Mouse (Mus musculus) forebrain, postnatal 0 days (tissue): ENCODE measurements around the gene Zmat5. TPM values are rescaled to one million over a fixed set of nuclear protein-coding genes. Genes with fewer than 3 reads are reported as not detected.
"Not testable (repeated sequence)": the region's sequence is repeated elsewhere in the genome, so short reads cannot be mapped to it uniquely, and the experiment has no call there.

ENCODE experiments used
- ATAC-seq: fragments of 200-750 bp; cut with Nextera tagmentation; 2 replicates; pipeline ENCODE4 v1.8.0; 2017; ENCODE audit warnings: mild to moderate bottlenecking, moderate library complexity
- DNase-seq: peaks from one replicate; pipeline ENCODE4 v3.0.0-alpha.2; 2015
- H3K27ac ChIP-seq: fragments of 300-500 bp; sonication (generic); 2 replicates; pipeline ENCODE4 v1.5.1; 2014; ENCODE audit warnings: low read depth, mild to moderate bottlenecking, antibody characterized with exemption, low read length, moderate library complexity, mixed read lengths
- H3K27me3 ChIP-seq: fragments of 300-500 bp; sonication (generic); 2 replicates; pipeline ENCODE4 v1.6.1; 2014; ENCODE audit warnings: mild to moderate bottlenecking, low read length, mixed read lengths; ENCODE audit not compliant: insufficient read depth
- H3K36me3 ChIP-seq: fragments of 300-500 bp; sonication (generic); 2 replicates; pipeline ENCODE4 v1.6.1; 2014; ENCODE audit warnings: mild to moderate bottlenecking, moderate library complexity; ENCODE audit not compliant: insufficient read depth
- H3K4me1 ChIP-seq: fragments of 300-500 bp; sonication (generic); 2 replicates; pipeline ENCODE4 v1.6.1; 2014; ENCODE audit warnings: antibody characterized with exemption; ENCODE audit not compliant: insufficient read depth
- H3K4me2 ChIP-seq: fragments of 300-500 bp; sonication (generic); 2 replicates; pipeline ENCODE4 v1.6.1; 2014; ENCODE audit warnings: low read depth, mild to moderate bottlenecking, moderate library complexity
- H3K4me3 ChIP-seq: fragments of 300-500 bp; sonication (generic); 2 replicates; pipeline ENCODE4 v1.5.1; 2014; ENCODE audit warnings: low read depth, low read length, mixed read lengths
- H3K9ac ChIP-seq: fragments of 300-500 bp; sonication (generic); 2 replicates; pipeline ENCODE4 v1.6.1; 2014; ENCODE audit warnings: mild to moderate bottlenecking
- H3K9me3 ChIP-seq: fragments of 300-500 bp; sonication (generic); 2 replicates; pipeline ENCODE4 v1.6.1; 2016; ENCODE audit warnings: low read length
- CTCF ChIP-seq: sonication (generic); IDR thresholded peaks from 2 replicates; pipeline ENCODE4 v1.5.1; 2016; ENCODE audit warnings: antibody characterized with exemption, control low read depth, low read depth
- WGBS: fragments of 180-500 bp; shearing (Covaris S2); extraction: QIAGEN DNeasy Blood & Tissue Kit; methylation state at CpG from one replicate; pipeline ENCODE4 v1.1.7; 2014; 5-methylcytosine and 5-hydroxymethylcytosine counted together
- polyA plus RNA-seq: library from polyadenylated mRNA; unstranded; fragments of >200 nt; fragmentation: Nextera tagmentation; extraction: Ambion mirVana; gene quantifications from 2 replicates; pipeline ENCODE4 v1.2.1, GENCODE M21; 2015
- total RNA-seq: library from RNA; depleted of rRNA; stranded (reverse); fragments of >200 nt; gene quantifications from 2 replicates; pipeline ENCODE4 v1.2.3, GENCODE M21; 2014

Zmat5 gene
- total and polyA plus RNA-seq, 2 experiments from 2014 or later: 20.6 to 62.6 TPM

DNA sequence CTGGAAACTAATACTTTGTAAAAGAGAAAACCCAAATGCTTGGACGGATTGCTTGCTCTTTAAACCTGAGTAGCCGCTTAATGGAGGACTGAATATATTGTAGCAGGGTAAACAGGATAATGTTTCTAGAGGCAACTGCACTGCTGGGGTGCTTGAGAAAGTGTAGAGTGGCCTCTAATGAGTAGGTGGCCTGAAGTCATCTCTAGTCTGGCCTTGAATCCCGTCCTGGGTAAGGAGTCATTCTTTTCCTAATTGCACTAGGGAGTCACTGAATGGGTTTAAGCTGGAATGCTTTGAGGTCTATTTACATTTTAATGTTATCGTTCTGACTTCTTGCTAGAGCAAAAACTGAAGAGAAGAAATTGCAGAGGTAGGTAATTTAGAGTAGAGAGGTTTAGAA is 700 bp downstream of the Zmat5 start:
- Histone ChIP-seq H3K36me3 (peaks cover 12% of the 10 kb centered on the region), H3K27me3 (no peaks in the 10 kb centered on the region), H3K9ac (peak overlapping the region; percentile 52), H3K27ac (no peak overlapping the region), H3K4me2 (peak overlapping the region; percentile 85), H3K4me1 (peaks cover 8% of the 10 kb centered on the region), H3K9me3 (no peaks in the 10 kb centered on the region), H3K4me3 (peak overlapping the region; percentile 79)
- TF ChIP-seq CTCF: no peak
- DNase-seq (no peak), ATAC-seq (no peak)
- 8% methylated on average over 4 of the region's 4 CpGs for WGBS

DNA sequence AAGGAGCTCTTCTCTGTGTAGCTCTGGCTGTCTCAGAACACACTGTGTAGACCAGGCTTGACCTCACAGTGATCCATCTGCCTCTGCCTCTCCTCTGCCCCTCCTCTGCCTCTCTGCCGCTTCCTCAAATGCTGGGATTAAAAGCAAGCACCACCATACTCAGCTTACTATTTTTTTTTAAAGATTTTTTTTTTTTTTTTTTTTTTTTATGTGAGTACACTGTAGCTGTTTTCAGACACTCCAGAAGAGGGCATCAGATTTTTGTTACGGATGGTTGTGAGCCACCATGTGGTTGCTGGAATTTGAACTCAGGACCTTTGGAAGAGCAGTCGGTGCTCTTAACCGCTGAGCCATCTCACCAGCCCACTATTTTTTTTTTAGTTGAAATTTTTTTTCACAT is 5.7 kb downstream of the Zmat5 start:
- H3K27ac ChIP-seq, H3K4me2 ChIP-seq, H3K36me3 ChIP-seq, H3K4me3 ChIP-seq, H3K9ac ChIP-seq, H3K9me3 ChIP-seq, H3K27me3 ChIP-seq, DNase-seq, H3K4me1 ChIP-seq, ATAC-seq: not testable (repeated sequence)
- WGBS: 91% methylated on average over 4 of the region's 4 CpGs

DNA sequence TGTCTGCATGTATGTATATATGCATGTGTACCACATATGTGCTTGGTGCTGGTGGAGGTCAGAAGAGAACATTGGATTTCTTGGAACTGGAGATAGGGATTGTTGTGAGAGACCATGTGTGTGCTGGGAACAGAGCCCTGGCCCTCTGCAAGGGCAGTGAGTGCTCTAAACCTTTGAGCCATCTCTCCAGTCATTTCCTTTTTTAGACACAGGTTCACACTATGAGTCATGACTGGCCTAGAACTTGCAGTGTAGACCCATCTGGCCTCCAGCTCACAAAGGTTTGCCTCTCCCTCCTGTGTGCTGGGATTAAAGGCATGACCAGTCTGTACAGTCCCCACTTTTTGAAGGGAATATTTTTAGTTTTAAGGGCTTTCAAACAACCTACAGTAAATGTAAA is 8.3 kb downstream of the Zmat5 start:
- no peak for ATAC-seq
- Histone ChIP-seq H3K4me1 (no peaks in the 10 kb centered on the region), H3K27ac (no peak overlapping the region), H3K4me2 (no peak overlapping the region), H3K4me3 (no peak overlapping the region), H3K27me3 (no peaks in the 10 kb centered on the region), H3K9ac (no peak overlapping the region), H3K36me3 (no peaks in the 10 kb centered on the region), H3K9me3 (no peaks in the 10 kb centered on the region)
- DNase-seq: no peak
- TF ChIP-seq CTCF: no peak

DNA sequence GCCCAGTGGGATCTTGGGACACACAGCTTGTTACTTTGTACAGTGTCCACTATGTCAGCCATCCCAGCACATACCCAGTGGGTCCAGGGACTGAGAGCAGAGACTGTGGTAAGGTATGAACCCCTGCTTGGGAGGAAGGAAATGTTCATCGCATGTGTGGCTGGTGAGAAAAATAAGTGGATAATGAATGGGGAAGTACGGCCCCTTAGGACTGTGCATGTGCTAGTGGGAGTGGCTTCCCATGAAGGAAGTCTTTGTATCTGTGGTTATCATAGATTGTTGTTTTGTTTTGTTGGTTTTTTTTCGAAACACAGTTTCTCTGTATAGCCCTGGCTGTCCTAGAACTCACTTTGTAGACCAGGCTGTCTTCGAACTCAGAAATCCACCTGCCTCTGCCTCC is 10.2 kb downstream of the Zmat5 start:
- DNase-seq: no peak
- no peak overlapping the region for H3K4me3 ChIP-seq
- no peak overlapping the region for H3K4me2 ChIP-seq
- 89% methylated on average over 4 of the region's 4 CpGs for WGBS
- H3K27ac ChIP-seq: no peak overlapping the region
- H3K9ac ChIP-seq: no peak overlapping the region
- no peaks in the 10 kb centered on the region for H3K9me3 ChIP-seq
- TF ChIP-seq CTCF: no peak
- ATAC-seq: no peak
- no peaks in the 10 kb centered on the region for H3K27me3 ChIP-seq
- no peaks in the 10 kb centered on the region for H3K4me1 ChIP-seq
- H3K36me3 ChIP-seq: no peaks in the 10 kb centered on the region

DNA sequence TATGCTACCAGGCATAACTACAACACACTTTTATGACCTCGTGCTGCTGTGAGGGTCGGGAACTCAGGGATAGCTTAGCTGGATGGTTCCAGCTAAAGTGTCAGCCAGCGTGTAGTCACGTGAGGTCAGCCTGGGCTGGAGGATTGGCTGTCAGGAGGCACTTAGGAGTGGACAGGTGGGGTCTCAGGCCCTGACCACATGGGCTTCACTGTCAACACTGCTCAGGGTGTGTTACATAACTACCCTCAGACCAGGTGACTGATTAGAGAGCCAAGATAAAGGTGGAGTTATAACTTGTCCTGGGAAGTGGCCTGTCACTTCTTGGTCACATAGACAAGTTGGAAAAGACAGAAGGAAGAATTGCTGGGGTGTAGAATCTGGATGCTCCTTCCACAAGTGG is 11.1 kb downstream of the Zmat5 start:
- H3K27me3 ChIP-seq: no peaks in the 10 kb centered on the region
- no peak overlapping the region for H3K4me3 ChIP-seq
- ATAC-seq: no peak
- H3K4me1 ChIP-seq: no peaks in the 10 kb centered on the region
- no peaks in the 10 kb centered on the region for H3K36me3 ChIP-seq
- H3K4me2 ChIP-seq: no peak overlapping the region
- no peak overlapping the region for H3K27ac ChIP-seq
- no peak for DNase-seq
- no peaks in the 10 kb centered on the region for H3K9me3 ChIP-seq
- H3K9ac ChIP-seq: no peak overlapping the region
- WGBS: 94% methylated on average over 4 of the region's 4 CpGs
- no peak for TF ChIP-seq CTCF

DNA sequence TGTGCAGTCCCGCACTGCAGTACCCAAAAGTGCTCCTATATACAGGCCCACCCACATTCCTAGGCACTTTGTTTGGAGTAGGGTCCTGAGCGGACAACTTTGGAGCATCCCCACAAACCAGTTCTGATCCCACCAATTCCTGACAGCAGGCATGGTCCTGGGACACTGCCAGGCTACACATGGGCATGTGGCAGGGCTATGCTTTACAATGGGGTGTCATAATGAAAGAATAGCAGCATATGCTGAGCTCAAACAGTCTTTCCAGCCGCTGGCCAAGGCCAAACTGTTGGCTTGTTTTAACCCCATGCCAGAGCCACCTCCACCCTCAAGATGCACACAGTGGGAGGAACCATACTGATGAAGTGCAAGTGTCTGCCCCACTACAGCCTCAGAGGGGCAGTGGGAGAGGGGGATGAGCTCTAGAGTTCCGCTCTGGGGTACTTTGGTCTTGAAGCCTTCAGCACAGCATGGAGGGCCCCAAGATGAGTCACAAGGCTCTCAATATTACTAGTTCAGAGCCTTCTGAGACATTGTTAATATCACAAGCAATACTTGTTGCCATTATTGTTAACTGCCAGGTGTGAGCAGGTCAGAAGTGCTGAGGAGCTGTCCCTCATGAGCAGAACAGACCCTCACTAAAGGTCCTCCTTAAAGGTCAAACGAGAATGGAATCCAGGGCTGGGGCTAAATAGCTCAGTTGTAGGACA is 12.2 kb downstream of the Zmat5 start:
- TF ChIP-seq CTCF: no peak
- no peak for DNase-seq

DNA sequence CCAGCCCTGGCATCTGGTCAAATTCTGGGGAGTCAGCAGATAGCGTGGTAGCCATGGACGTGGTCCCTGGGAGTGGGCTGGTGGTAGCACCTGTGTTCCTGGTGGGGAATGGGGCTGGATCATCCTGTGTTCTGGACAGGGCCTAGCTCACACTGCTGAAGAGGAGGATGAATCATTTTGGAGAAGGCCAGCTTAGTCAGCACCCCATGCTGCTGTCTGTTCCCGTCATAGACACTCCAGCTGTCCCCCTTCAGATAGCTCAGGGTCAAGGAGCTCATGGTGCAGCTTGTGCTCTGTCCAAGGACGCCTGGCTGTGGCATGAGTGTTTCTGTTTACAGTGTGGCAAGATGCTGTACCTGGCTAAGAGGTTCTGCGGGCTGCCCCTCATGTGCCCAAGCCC is 14.1 kb downstream of the Zmat5 start:
- no peak overlapping the region for H3K9ac ChIP-seq
- H3K27me3 ChIP-seq: no peaks in the 10 kb centered on the region
- no peak overlapping the region for H3K4me3 ChIP-seq
- H3K9me3 ChIP-seq: no peaks in the 10 kb centered on the region
- DNase-seq (no peak), ATAC-seq (no peak)
- no peak overlapping the region for H3K27ac ChIP-seq
- TF ChIP-seq CTCF: no peak
- H3K36me3 ChIP-seq: peaks cover under 1% of the 10 kb centered on the region; the same call in 1 of the 2 replicates
- WGBS: 83% methylated on average over 5 of the region's 5 CpGs
- H3K4me1 ChIP-seq: no peaks in the 10 kb centered on the region
- no peak overlapping the region for H3K4me2 ChIP-seq

More for the DNA sequence above, 12.2 kb downstream of the Zmat5 start:
- Histone ChIP-seq H3K36me3 (no peaks in the 10 kb centered on the region), H3K4me2 (no peak overlapping the region), H3K4me1 (no peaks in the 10 kb centered on the region), H3K27ac (no peak overlapping the region), H3K9me3 (no peaks in the 10 kb centered on the region), H3K27me3 (no peaks in the 10 kb centered on the region), H3K9ac (no peak overlapping the region), H3K4me3 (no peak overlapping the region)
- ATAC-seq: no peak
- 72% methylated on average over 5 of the region's 5 CpGs for WGBS
